Mouse (Mus musculus) frontal cortex, postnatal 14 days (tissue): Measurements from ENCODE around the gene Atxn2.
"Not testable (repeated sequence)": the region's sequence is repeated elsewhere in the genome, so short reads cannot be mapped to it uniquely, and the experiment has no call there.

Source experiments
- DNase-seq, 2 experiments: peaks; one replicate each; pipeline ENCODE4 v3.0.0; 2022; ENCODE audit warnings: low spot score in 2 of 2

Gene Atxn2

DNA sequence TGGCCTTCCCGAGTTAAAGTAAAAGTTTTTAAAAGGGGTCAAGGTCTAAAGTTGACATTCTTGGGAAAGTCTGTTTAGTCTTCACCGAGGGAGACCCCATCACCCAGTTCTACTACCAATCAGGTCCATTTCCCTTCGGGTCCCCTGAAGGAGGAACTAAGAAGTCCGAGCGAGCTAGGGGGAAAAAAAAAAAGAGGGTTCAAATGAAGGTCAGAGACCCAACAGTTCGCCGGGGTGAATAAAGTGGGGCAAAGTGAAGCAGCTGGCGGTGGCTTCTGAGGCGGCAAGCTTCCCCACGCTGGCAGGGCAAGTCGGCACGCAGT lies 325 bp upstream of the Atxn2 start:
- DNase-seq: no peak

DNA sequence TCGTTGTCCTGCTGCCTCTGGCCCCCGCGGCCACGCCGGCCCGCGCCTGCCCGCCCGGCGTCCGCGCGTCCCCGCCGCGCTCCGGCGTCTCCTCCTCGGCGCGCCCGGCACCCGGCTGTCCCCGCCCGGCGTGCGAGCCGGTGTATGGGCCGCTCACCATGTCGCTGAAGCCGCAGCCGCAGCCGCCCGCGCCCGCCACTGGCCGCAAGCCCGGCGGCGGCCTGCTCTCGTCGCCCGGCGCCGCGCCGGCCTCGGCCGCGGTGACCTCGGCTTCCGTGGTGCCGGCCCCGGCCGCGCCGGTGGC lies 743 bp downstream of the Atxn2 start:
- no peak for DNase-seq

DNA sequence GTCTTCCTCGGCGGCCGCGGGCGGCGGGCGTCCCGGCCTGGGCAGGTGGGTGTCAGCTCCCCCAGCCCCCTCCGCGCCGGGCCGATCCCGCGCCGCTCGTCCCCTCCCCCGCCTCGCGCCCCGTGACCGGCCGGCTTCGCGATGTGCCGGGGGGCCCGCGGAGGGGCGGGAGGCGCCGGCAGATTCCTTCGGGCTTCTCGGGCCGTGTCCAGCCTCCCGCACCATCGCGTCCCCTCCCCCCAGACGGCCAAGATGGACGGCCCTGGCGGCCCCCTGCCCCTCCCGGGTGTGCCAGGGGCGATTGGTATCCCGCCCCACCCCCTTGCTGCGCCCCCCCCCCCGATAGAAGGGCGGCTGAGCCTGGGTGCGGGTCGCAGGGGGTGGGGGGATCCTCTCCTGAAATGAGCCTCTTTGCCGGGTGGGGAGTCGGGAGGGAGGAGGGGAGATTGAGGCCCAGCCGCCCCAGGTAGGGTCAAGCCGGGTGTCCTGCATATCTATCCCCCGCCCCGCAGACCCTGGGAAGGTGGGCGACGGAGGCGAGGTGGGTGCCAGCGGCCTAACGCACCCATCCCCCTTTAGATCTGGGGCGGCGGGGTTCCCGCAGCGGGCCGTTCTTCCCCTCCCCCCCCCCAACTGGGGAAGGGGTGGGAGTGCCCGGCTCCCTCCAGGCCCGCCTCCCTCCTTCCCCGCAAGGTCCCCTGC lies 1.2 kb downstream of the Atxn2 start:
- peak in 1 of 2 experiments; percentile 13 for DNase-seq

DNA sequence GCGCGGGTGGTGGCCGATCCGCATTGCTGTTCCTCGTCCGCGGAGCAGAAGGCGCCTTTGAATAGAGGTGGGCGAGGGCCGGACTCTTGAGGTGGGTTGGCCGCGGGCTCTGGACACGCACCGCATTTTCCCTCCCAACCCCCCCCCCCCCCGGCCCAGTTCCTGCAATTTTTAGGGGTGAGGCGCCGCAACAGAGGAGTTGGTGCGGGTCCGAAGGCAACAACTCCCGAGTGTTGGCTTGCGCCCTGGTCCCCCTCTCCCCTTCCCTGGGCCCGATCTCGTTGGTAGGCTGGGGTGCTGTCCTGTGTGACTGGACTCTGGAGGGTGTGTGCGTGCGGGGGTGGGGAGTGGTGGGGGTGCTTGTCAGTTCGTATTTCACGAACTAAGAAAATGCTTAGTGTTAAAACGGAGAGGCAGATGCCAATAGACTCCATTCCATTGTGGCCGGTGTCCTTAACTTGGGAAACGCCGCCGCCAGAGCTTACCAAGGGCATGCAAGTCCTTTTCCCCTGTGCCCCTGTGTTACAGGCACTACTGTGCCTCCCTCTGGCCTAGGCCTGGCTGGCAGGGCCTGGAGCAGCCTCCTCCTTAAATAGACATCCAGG lies 1.9 kb downstream of the Atxn2 start:
- peak in 1 of 2 experiments; percentile 21 for DNase-seq

DNA sequence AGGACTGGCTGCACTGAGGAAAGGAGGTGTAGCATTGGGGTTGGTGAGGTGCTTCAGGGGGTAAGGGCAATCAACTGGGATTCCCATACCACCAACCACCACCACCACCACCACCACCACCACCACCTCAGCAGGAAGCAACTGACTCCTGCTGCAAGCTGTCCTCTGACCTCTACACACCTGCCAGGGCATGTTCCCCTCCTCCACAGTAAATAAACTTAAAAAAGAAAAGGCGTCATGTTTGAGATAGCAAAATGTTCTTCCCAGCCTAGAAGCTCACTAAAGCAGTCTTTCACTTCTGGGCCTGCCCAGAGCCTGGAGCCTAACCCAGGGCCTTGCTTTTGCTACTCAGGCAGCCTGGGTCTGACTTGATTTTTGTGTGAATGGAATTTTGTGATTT lies 3.2 kb downstream of the Atxn2 start:
- no peak for DNase-seq

DNA sequence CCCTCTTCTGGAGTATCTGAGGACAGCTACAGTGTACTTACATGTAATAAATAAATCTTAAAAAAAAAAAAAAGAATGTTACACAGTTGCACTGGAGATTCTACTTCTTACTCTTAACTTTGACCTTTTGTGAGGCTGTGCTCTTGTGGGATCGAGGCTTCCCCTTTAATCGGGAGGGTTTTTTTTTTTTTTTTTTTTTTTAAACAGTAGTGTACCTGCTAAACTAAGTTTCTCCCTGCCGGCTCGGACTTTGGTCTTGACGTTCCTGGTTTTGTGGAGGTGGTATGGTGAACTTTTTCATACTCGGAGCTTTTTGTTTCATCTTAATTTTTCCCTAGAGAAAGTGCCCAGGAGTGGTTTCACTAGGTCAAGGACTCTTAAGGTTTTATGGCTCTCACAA lies 3.8 kb downstream of the Atxn2 start:
- DNase-seq: no peak

DNA sequence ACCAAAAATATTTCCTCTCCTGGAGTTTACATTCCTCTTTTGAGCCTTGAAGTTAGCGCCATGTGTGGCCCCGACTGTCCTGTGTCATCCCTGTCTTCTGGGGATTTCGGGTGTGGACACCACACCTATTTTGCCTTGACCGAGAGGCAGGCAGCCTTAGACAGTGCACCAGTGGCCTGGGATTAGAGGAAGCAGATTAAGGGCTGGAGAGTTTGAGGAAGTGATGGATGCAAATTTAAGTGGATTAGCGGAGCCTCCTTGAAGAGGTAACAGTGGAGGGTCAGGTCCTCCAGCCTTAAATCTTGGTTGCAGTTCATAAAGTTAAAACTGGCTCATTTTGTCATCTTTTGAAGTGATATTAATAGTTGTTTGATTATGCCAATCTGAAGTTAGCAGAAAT lies 7.3 kb downstream of the Atxn2 start:
- no peak for DNase-seq

DNA sequence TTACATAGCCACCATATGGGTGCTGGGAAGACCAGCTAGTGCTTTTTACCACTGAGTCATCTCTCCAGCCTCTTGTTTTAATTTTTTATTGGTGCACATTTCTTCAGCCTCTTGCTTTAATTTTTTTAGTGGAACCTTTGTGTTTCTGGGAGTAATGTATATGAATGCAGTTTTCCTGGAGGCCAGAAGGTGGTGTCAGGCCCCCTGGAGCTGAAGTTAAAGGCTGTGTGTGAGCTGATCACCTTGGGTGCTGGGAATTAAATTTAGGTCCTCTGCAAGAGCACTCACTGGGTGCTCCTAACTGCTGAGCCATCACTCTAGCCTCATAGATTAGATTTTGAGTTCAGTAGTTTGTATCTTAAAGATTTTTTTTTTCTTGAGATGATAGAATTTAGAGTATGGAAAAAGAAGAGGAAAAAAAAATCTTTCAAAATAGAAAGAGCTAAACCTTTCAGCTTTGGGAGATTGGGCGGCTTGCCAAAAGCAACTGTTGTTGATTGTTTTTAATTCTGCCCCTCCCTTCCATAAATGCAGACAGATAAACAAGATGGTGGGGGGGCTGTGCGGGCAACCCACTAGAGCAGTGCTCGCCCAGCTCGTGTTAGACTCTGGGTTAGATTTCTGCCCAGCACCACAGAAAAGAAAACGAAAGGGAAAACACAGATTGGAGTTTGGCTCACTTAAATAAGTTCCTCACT lies 9.9 kb downstream of the Atxn2 start:
- no peak for DNase-seq

DNA sequence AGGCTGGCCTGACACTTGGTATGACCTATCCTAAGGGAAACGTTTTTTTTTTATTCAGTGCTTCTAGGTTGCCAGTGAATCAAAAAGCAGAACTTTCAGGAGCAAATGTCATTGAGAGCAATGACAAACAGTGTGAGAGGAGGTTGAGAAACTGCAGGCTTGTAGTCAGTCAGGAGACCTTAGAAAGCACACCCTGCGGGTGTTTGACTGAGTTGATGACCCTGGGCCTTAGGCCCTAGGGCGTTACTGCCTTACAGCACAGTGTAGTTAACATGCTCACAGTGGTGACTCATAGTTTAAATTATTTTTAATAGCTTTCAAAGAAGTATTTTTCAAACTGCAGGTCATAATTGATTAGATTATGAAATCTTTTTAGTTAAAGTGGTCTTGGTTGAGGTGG lies 10.7 kb downstream of the Atxn2 start:
- no peak for DNase-seq

DNA sequence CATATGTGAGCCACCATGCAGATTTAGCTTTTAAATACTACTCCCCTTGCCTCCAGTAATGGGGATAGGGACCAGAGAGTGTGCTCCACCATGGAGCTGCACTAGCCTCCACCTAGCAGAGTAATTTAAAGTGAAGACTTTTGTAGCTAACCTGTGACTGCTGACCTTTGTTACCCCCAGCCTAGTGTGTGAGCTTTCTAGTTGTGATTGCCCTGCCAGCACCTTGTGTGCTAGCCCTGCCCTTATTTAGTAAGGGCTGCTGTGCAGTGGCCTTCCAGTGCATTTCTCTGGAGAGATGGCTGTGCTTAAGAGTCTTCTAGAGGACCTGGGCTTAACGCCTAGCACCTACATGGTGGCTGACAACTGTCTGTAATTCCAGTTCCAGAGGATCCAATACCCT lies 13.5 kb downstream of the Atxn2 start:
- DNase-seq: no peak

DNA sequence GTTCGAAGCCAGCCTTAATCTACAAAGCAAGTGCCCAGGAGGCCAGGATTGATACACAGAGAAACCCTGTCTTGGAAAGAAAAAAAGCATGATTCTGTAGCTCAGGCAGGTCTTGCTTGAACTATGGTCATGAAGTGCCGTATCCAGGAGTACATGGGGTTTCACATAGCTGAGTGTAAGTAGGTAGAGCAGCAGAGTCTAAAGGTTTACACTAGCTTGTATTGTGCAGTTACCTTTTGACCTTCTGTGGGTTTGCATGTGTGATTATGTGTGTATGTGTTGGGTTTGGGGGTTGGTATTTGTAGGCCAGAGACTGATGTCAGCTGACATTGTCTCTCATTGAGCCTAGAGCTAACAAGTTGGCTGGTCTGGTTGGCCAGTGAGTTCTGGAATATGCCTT lies 18.9 kb downstream of the Atxn2 start:
- no peak for DNase-seq

DNA sequence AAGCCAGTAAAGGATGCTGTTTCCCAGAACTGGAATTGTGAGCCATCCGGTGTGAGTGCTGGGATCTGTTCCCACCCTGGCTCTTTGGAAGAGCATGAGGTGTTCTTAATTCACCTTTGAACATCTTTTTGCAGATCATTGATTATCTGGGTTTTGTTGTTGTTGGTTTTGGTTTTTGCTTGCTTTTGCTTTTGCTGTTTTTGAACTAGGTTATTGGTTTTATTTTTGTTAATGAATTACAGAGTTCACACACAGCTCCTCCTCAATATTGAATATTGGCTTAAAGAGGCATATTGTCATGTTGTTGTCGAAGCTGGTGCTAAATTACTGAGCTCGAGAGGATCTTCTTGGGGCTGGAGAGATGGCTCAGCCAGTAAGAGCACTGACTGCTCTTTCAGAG lies 25.5 kb downstream of the Atxn2 start:
- no peak for DNase-seq

DNA sequence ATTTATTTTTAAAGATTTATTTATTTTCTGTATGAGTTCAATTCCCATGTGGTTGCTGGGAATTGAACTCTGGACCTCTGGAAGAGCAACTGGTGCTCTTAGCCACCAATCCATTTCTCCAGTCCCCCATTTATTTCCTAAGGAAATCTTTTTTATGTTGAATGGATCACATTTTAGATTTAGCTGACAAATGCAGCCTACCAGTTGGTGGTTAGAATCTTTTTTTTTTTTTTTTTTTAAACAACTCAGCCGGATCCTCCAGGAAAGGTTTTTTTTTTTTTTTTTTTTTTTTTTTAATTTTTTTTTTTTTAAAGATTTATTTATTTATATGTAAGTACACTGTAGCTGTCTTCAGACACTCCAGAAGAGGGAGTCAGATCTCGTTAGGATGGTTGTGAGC lies 27.0 kb downstream of the Atxn2 start:
- not testable (repeated sequence) for DNase-seq

DNA sequence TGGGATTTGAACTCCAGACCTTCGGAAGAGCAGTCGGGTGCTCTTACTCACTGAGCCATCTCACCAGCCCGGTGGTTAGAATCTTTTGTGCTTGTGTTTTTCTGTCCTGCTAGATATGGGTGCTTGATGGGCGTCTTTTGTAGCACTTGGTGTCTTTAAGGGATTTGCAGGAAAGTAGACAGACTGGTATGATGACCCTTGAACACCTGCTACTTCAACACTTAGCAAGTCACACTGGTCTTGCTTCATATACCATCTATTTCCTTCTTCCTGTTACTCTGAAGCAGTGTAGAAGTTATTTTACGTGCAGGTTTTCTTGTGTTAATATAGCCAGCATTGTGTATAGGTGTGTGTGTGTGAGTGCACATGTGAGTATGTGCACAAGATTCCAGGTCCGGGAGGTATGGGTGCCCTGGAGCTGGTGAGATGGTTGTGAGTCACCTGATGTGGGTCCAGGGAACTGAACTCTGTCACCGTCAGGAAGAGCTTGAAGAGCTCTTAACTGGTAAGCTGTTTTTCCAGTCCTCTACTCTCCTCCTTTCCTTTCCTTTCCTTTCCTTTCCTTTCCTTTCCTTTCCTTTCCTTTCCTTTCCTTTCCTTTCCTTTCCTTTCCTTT lies 27.5 kb downstream of the Atxn2 start:
- no peak for DNase-seq

DNA sequence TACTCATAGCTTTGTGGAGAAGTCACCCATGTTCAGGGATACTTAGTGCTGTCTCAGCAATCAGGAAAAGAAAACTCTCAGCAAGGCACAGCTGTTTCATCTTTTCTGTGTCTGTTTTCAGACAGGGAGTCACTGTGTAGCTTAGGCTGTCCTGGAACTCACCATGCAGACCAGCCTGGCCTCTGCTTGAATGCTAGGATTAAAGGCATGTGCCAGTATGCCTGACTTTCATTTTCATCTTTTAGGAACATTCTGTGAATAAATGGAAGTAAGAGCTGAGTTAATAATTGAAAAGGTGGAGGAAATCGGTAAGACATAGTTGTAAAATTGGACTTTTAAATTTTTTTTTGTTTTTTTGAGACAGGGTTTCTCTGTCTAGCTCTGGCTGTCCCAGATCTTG lies 29.4 kb downstream of the Atxn2 start:
- no peak for DNase-seq

DNA sequence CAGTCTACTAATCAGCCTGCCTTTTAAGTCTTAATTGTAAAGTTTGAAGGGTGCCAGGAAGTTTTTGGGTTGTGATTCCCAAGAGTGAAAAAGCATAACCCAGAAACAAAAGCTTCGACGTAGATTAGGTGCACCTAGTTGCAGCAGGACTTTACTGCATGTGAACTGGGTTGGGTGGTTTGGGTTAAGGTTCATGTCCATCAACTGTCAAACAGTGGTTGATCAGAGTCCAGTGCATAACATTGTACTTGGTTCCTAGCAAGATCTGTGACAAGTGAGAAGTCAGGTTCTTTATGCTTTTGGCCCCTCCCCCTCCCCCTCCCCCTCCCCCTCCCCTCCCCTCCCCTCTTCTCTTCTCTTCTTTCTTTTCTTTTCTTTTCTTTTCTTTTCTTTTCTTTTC lies 31.8 kb downstream of the Atxn2 start:
- no peak for DNase-seq

DNA sequence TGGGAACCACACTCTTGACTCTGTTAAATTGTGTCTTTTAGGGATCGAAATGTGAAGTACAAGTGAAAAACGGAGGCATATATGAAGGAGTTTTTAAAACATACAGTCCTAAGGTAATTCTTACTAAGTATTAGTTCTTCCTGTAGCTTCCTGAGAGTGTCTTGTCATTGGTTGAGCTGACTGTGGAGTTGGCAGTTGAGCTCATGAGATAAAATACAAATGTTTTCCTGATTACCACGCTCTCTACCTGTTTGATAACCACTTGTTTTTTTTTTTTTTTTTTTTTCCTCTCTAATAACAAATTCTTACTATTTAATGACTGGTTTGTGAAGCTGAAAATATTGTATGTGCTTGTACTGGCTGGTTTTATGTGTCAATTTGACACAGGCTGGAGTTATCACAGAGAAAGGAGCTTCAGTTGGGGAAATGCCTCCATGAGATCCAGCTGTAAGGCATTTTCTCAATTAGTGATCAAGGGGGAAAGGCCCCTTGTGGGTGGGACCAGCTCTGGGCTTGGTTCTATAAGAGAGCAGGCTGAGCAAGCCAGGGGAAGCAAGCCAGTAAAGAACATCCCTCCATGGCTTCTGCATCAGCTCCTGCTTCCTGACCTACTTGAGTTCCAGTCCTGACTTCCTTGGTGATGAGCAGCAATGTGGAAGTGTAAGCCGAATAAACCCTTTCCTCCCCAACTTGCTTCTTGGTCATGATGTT lies 36.9 kb downstream of the Atxn2 start:
- not testable (repeated sequence) for DNase-seq

DNA sequence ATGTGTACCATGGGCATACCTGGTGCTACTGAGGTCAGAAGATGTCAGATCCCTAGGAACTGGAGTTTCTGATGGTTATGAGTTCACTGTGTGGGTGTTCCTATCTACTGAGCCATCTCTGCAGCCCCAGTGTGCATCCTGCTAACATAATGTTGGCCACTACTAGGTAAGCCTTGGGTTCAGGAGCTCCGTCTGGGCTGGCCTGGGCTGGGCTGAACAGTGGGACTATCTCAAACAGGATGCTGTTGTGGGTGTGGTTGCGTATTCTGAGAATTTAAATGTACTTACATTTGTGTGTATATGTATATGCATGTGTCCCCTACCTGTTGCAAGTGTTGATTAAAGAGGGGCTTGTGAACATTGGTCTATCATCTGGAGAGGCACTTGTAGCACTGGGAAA lies 38.5 kb downstream of the Atxn2 start:
- DNase-seq: no peak

DNA sequence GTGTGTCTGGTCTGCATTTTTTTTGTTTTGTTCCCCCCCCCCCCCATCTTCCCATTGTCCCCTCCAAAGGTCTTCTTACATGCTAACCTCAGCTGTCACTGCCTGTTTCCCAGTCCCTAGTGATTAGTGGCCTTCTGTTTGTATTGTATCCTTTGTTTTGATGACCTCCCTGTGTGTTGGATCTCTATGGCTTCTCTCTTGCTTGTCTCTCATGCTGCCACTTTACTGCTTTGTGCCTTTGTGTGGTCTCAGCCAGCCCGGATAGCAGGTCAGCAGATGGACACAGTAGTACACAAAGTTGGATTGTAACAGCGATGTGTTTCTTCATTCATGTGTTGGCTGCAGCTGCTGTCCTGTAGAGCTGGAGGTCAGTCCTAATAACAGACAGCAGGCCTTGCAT lies 46.8 kb downstream of the Atxn2 start:
- DNase-seq: no peak

DNA sequence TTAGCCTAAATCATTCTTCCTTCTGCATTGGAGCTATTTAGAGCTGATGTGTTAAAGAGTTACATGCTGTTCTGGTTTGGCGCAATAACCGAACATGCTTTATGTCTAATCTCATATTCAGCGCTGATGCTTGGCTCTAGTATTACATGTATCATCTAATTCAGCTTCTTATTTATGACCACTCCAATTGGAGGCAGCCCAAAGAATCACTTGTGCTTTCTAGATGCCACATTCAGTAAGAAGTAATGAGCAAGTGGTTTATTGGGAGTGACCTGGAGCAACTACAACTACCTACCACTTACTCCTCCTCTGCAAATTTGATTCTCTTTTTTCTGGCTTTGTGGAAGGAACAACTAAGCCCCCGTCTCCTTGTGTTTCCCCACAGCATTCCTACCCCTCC lies 47.2 kb downstream of the Atxn2 start:
- DNase-seq: no peak

DNA sequence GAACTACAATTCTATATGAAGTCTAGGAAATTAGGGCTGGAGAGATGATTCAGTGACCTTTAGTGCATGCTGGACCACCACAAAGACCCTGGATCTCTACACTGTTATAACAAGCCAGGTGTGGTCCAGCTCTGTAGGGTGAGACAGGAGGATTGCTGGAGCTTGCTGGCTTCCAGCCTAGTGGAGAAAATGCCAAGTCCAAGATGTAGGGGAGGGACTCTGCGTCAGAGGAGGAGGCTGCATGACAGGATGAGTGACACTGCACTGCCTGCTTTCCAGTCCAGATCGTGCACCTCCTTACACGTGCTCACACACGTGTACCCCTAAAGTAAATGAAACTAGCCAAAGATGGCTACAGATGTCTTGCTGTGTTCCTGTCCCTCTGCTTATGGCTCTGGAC lies 48.8 kb downstream of the Atxn2 start:
- DNase-seq: no peak

DNA sequence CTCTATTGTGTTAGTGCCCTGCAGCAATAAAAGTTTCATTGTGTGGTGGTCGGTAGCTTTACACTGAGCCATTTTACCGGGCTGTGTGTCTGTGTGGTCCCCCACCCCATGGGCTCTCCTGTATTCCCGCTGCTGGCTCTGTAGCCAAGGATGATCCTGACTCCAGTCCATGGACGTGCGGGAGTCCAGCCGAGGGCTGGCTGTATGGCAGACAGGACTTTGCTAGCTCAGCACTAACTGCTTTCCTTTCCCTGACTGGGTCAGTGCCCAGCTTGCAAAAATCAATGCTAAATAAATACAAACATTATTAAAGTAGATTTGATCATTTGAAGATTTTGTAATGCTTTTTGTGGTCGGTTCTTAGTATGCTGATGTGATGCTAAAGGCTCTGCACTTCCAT lies 50.3 kb downstream of the Atxn2 start:
- no peak for DNase-seq

DNA sequence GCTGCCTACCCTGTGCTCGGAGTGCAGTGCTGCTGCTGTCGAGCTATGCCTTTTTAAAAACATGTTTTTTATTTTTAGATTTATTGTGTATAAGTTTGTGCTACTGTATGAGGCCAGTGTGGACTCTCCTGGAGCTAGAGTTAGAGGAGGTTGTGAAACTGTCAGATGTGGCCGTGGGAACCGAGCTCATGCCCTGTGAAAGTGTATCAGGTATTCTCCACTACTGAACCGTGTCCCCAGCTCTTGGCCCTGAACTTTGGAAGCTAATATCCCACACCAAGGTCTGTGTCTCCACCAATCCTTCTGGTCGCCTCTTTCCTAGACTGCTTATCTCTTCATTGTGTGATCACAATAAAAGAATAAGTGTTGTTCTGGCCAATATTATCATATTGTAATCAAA lies 51.8 kb downstream of the Atxn2 start:
- no peak for DNase-seq
